Mouse (Mus musculus) neural tube, embryonic 14.5 days (tissue): Measurements from ENCODE around the gene Adad1. TPM values are rescaled to one million over a fixed set of nuclear protein-coding genes. Genes with fewer than 3 reads are reported as not detected.

ENCODE experiments used
- ATAC-seq: fragments of 200-750 bp; cut with Nextera tagmentation; 2 replicates; pipeline ENCODE4 v1.8.0; 2017; ENCODE audit warnings: low read depth, mild to moderate bottlenecking, moderate TSS enrichment, moderate library complexity
- H3K27ac ChIP-seq: fragments of 300-500 bp; sonication (generic); 2 replicates; pipeline ENCODE4 v1.5.1; 2014; ENCODE audit warnings: low read depth, mild to moderate bottlenecking, control low read depth, low read length, moderate library complexity, mixed read lengths
- H3K27me3 ChIP-seq: fragments of 300-500 bp; sonication (generic); 2 replicates; pipeline ENCODE4 v1.6.1; 2014; ENCODE audit warnings: low read length; ENCODE audit not compliant: control insufficient read depth, insufficient read depth
- H3K36me3 ChIP-seq: fragments of 300-500 bp; sonication (generic); 2 replicates; pipeline ENCODE4 v1.6.1; 2014; ENCODE audit warnings: low read length, mixed read lengths; ENCODE audit not compliant: control insufficient read depth, insufficient read depth
- H3K4me1 ChIP-seq: fragments of 300-500 bp; sonication (generic); 2 replicates; pipeline ENCODE4 v1.6.1; 2014; ENCODE audit warnings: low read length; ENCODE audit not compliant: control insufficient read depth, insufficient read depth
- H3K4me2 ChIP-seq: fragments of 300-500 bp; sonication (generic); 2 replicates; pipeline ENCODE4 v1.6.1; 2014; ENCODE audit warnings: mild to moderate bottlenecking, low read depth, low read length, control low read depth
- H3K4me3 ChIP-seq: fragments of 300-500 bp; sonication (generic); 2 replicates; pipeline ENCODE4 v1.5.1; 2014; ENCODE audit warnings: low read depth, low read length, control low read depth, mixed read lengths
- H3K9ac ChIP-seq: fragments of 300-500 bp; sonication (generic); replicated peaks from 2 replicates; pipeline ENCODE4 v1.6.1; 2014; ENCODE audit warnings: low read depth, mild to moderate bottlenecking, control low read depth, low read length, mixed read lengths
- H3K9me3 ChIP-seq: fragments of 300-500 bp; sonication (generic); 2 replicates; pipeline ENCODE4 v1.6.1; 2016; ENCODE audit warnings: low read length; ENCODE audit not compliant: control insufficient read depth
- WGBS: fragments of 180-500 bp; shearing (Covaris S2); extraction: QIAGEN DNeasy Blood & Tissue Kit; methylation state at CpG from one replicate; pipeline ENCODE4 v1.1.7; 2014; 5-methylcytosine and 5-hydroxymethylcytosine counted together
- polyA plus RNA-seq: library from polyadenylated mRNA; unstranded; fragments of >200 nt; fragmentation: Nextera tagmentation; extraction: Ambion mirVana; gene quantifications from 2 replicates; pipeline ENCODE4 v1.2.1, GENCODE M21; 2014

Adad1 gene
- polyA plus RNA-seq, 1 experiment from 2014 or later = not detected

- no peak overlapping the region for H3K27ac ChIP-seq
- ATAC-seq = no peak
- no peaks in the 10 kb centered on the region for H3K36me3 ChIP-seq
- 64% methylated on average over 4 of the region's 4 CpGs for WGBS
- H3K4me2 ChIP-seq = no peak overlapping the region
- no peak overlapping the region for H3K9ac ChIP-seq
- H3K27me3 ChIP-seq = no peaks in the 10 kb centered on the region
- no peaks in the 10 kb centered on the region for H3K4me1 ChIP-seq
- H3K9me3 ChIP-seq = no peaks in the 10 kb centered on the region
- no peak overlapping the region for H3K4me3 ChIP-seq
Observed at GRCm38 (mm10) chr3:37128269-37128668, 64.9 kb downstream of the Adad1 start.

GRCm38 (mm10) chr3:37129063-37129462, 65.7 kb downstream of the Adad1 start:
- Histone ChIP-seq H3K9me3 (no peaks in the 10 kb centered on the region), H3K4me3 (no peak overlapping the region), H3K9ac (no peak overlapping the region), H3K27ac (no peak overlapping the region), H3K4me2 (no peak overlapping the region), H3K4me1 (no peaks in the 10 kb centered on the region), H3K27me3 (no peaks in the 10 kb centered on the region), H3K36me3 (no peaks in the 10 kb centered on the region)
- WGBS = 74% methylated on average over 2 of the region's 2 CpGs
- no peak for ATAC-seq

- H3K27me3 ChIP-seq = no peaks in the 10 kb centered on the region
- no peak for ATAC-seq
- WGBS = 73% methylated on average over 4 of the region's 4 CpGs
- H3K36me3 ChIP-seq = no peaks in the 10 kb centered on the region
- no peaks in the 10 kb centered on the region for H3K4me1 ChIP-seq
- no peak overlapping the region for H3K4me2 ChIP-seq
- no peak overlapping the region for H3K4me3 ChIP-seq
- no peaks in the 10 kb centered on the region for H3K9me3 ChIP-seq
- no peak overlapping the region for H3K27ac ChIP-seq
- H3K9ac ChIP-seq = no peak overlapping the region
Observed at GRCm38 (mm10) chr3:37137231-37137630, 73.9 kb downstream of the Adad1 start.

GRCm38 (mm10) chr3:37139192-37139591, 75.9 kb downstream of the Adad1 start:
- no peak overlapping the region for H3K9ac ChIP-seq
- WGBS = 86% methylated on average over 3 of the region's 3 CpGs
- no peak overlapping the region for H3K4me3 ChIP-seq
- H3K4me2 ChIP-seq = no peak overlapping the region
- H3K9me3 ChIP-seq = no peaks in the 10 kb centered on the region
- H3K36me3 ChIP-seq = no peaks in the 10 kb centered on the region
- H3K27me3 ChIP-seq = no peaks in the 10 kb centered on the region
- no peak for ATAC-seq
- H3K27ac ChIP-seq = no peak overlapping the region
- H3K4me1 ChIP-seq = no peaks in the 10 kb centered on the region

- Histone ChIP-seq H3K27ac (no peak overlapping the region), H3K4me3 (no peak overlapping the region), H3K27me3 (no peaks in the 10 kb centered on the region), H3K9me3 (no peaks in the 10 kb centered on the region), H3K9ac (no peak overlapping the region), H3K4me1 (no peaks in the 10 kb centered on the region), H3K36me3 (no peaks in the 10 kb centered on the region), H3K4me2 (no peak overlapping the region)
- no peak for ATAC-seq
- WGBS = 93% methylated on average over 6 of the region's 6 CpGs
Observed at GRCm38 (mm10) chr3:37140168-37140906, 77.0 kb downstream of the Adad1 start.

GRCm38 (mm10) chr3:37141827-37142226, 78.5 kb downstream of the Adad1 start:
- H3K27me3 ChIP-seq = no peaks in the 10 kb centered on the region
- no peak overlapping the region for H3K9ac ChIP-seq
- 87% methylated on average over 2 of the region's 2 CpGs for WGBS
- ATAC-seq = no peak
- H3K27ac ChIP-seq = no peak overlapping the region
- no peaks in the 10 kb centered on the region for H3K4me1 ChIP-seq
- H3K36me3 ChIP-seq = no peaks in the 10 kb centered on the region
- H3K9me3 ChIP-seq = no peaks in the 10 kb centered on the region
- no peak overlapping the region for H3K4me2 ChIP-seq
- no peak overlapping the region for H3K4me3 ChIP-seq

GRCm38 (mm10) chr3:37144979-37145378, 81.7 kb downstream of the Adad1 start:
- H3K27ac ChIP-seq = no peak overlapping the region
- H3K36me3 ChIP-seq = no peaks in the 10 kb centered on the region
- H3K4me1 ChIP-seq = no peaks in the 10 kb centered on the region
- WGBS = 36% methylated on average over 1 of the region's 1 CpGs
- no peak overlapping the region for H3K9ac ChIP-seq
- no peaks in the 10 kb centered on the region for H3K9me3 ChIP-seq
- no peak for ATAC-seq
- no peak overlapping the region for H3K4me3 ChIP-seq
- H3K27me3 ChIP-seq = no peaks in the 10 kb centered on the region
- no peak overlapping the region for H3K4me2 ChIP-seq

GRCm38 (mm10) chr3:37146406-37146805, 83.1 kb downstream of the Adad1 start:
- Histone ChIP-seq H3K27me3 (no peaks in the 10 kb centered on the region), H3K4me2 (no peak overlapping the region), H3K27ac (no peak overlapping the region), H3K4me1 (no peaks in the 10 kb centered on the region), H3K9me3 (no peaks in the 10 kb centered on the region), H3K9ac (no peak overlapping the region), H3K4me3 (no peak overlapping the region), H3K36me3 (no peaks in the 10 kb centered on the region)
- WGBS = 35% methylated on average over 8 of the region's 8 CpGs
- no peak for ATAC-seq

- Histone ChIP-seq H3K36me3 (no peaks in the 10 kb centered on the region), H3K27ac (no peak overlapping the region), H3K9ac (no peak overlapping the region), H3K27me3 (no peaks in the 10 kb centered on the region), H3K4me1 (no peaks in the 10 kb centered on the region), H3K9me3 (no peaks in the 10 kb centered on the region), H3K4me2 (no peak overlapping the region), H3K4me3 (no peak overlapping the region)
- ATAC-seq = no peak
- 72% methylated on average over 7 of the region's 7 CpGs for WGBS
Observed at GRCm38 (mm10) chr3:37146810-37147209, 83.5 kb downstream of the Adad1 start.
